Mouse (Mus musculus) cortical plate, adult 2 months (tissue): ENCODE measurements at regions not wholly inside any gene's neighbourhood (a gene's known extent, or its start where the extent isn't known, plus 50 kb on each side); places are given as distances from the start of the nearest gene placed in this dataset.

Experiments used
- H3K27ac ChIP-seq: fragments of 200-500 bp; 2 replicates; pipeline ENCODE4 v1.5.1; 2012; ENCODE audit warnings: low read length, control low read depth, inconsistent platforms; ENCODE audit not compliant: insufficient read depth
- H3K4me1 ChIP-seq: fragments of 200-500 bp; 2 replicates; pipeline ENCODE4 v1.6.1; 2011; ENCODE audit warnings: low read length; ENCODE audit not compliant: control insufficient read depth, insufficient read depth
- H3K4me3 ChIP-seq: fragments of 200-500 bp; 2 replicates; pipeline ENCODE4 v1.5.1; 2011; ENCODE audit warnings: mild to moderate bottlenecking, low read length, control low read depth; ENCODE audit not compliant: insufficient read depth
- CTCF ChIP-seq: fragments of 200-500 bp; IDR thresholded peaks from 2 replicates; pipeline ENCODE4 v1.5.1; 2011; ENCODE audit warnings: mild to moderate bottlenecking, control low read depth, low read length; ENCODE audit not compliant: insufficient read depth; ENCODE audit errors: extremely low read depth
- POLR2A ChIP-seq: fragments of 200-500 bp; IDR thresholded peaks from 2 replicates; pipeline ENCODE4 v1.6.1; 2011; ENCODE audit warnings: mild to moderate bottlenecking, low read length, control low read depth; ENCODE audit not compliant: insufficient read depth; ENCODE audit errors: extremely low read depth

GRCm38 (mm10) chr10:96804030-96804784 is 187.4 kb downstream of the Btg1 start:
- H3K27ac ChIP-seq: no peak overlapping the region
- H3K4me3 ChIP-seq: no peak overlapping the region
- no peaks in the 10 kb centered on the region for H3K4me1 ChIP-seq
- TF ChIP-seq POLR2A (no peak), CTCF (no peak)

- Histone ChIP-seq H3K4me3 (no peak overlapping the region), H3K27ac (no peak overlapping the region), H3K4me1 (no peaks in the 10 kb centered on the region)
- no peak for TF ChIP-seq CTCF
Observed at GRCm38 (mm10) chr10:96806579-96806978, 189.8 kb downstream of the Btg1 start.

- Histone ChIP-seq H3K4me1 (no peaks in the 10 kb centered on the region), H3K4me3 (no peak overlapping the region), H3K27ac (no peak overlapping the region)
- TF ChIP-seq CTCF (no peak), POLR2A (no peak)
Observed at GRCm38 (mm10) chr10:96821852-96822251, 205.0 kb downstream of the Btg1 start.

- TF ChIP-seq CTCF: no peak
- no peak for TF ChIP-seq POLR2A
- no peak overlapping the region for H3K4me3 ChIP-seq
- H3K27ac ChIP-seq: no peak overlapping the region
- H3K4me1 ChIP-seq: no peaks in the 10 kb centered on the region
Observed at GRCm38 (mm10) chr10:96822344-96823335, 205.8 kb downstream of the Btg1 start.

GRCm38 (mm10) chr10:96826234-96826788 is 209.5 kb downstream of the Btg1 start:
- TF ChIP-seq CTCF (no peak), POLR2A (no peak)
- H3K27ac ChIP-seq: no peak overlapping the region
- no peaks in the 10 kb centered on the region for H3K4me1 ChIP-seq
- H3K4me3 ChIP-seq: no peak overlapping the region

DNA sequence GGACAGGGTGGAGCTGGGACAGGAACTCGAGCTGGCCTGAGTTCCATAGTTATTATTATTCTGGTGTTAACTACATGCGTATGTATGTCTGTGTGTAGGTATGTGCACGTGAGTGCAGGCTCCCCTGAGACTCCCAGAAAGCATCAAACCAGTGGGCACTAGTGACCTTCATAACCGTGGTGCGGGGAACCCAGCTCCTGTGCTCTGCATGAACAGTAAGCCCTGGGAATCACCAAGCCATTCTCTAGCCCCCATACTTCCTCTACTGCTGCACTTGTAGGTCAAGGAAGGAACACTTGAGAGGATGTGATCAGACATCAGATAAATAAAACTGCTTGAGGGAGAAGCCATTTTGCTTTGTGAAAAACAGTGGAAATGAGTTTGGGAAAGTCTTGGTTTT is 211.2 kb downstream of the Btg1 start:
- no peak overlapping the region for H3K4me3 ChIP-seq
- TF ChIP-seq POLR2A: no peak
- no peak for TF ChIP-seq CTCF
- no peaks in the 10 kb centered on the region for H3K4me1 ChIP-seq
- no peak overlapping the region for H3K27ac ChIP-seq

DNA sequence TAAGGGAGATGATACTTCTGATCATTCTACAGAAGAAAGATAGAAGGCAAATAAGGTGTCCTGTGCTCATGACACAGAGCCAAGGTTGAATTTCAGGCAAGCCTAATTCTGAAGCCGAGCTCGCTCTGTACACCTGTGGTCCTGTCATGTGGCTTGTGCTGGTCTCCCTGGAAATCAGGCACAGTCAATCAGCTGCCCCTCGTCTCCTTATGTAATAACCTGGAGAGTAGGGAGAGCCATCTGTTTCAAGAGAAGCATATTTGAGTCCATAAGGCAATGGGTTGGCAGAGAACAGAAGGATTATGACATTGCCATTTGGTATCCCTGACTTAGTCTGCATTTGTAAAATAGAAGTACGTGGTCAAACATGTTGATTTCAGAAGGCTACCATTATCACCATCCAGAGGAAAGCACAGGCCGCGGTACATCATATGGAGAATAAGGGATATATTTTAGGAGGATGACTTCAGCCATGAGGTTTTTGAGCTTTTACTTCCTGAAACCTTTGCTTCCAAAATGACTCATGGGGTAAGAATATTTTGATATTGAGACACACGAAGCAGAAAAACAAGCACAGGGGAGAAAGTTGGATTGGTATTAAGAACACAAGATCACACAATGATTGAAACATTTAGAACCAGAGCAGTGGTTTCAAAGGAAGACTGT is 211.9 kb downstream of the Btg1 start:
- no peaks in the 10 kb centered on the region for H3K4me1 ChIP-seq
- no peak overlapping the region for H3K4me3 ChIP-seq
- TF ChIP-seq POLR2A: no peak
- no peak for TF ChIP-seq CTCF
- no peak overlapping the region for H3K27ac ChIP-seq

GRCm38 (mm10) chr10:96831071-96831470 is 214.3 kb downstream of the Btg1 start:
- TF ChIP-seq POLR2A: no peak
- TF ChIP-seq CTCF: no peak
- Histone ChIP-seq H3K27ac (no peak overlapping the region), H3K4me3 (no peak overlapping the region), H3K4me1 (no peaks in the 10 kb centered on the region)

DNA sequence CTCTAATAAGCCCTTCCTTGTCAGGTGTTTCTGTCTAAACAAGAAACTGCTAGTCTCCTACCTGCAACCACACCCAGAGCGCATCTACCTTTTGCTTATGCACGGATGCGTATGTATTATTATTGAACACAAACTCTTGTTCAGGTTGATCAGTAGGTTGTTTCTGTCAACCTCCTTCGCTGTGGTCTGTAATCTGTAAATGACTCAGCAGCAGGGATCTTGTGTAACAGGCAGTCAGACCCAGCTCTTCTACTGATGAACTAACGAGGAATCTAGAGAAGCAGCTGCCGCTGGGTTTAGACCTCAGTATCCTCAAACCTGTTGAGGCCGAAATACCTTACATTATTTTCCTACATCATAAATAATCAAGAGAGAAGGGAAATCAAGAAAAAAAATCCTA is 220.4 kb downstream of the Btg1 start:
- TF ChIP-seq POLR2A (no peak), CTCF (no peak)
- H3K27ac ChIP-seq: no peak overlapping the region
- H3K4me1 ChIP-seq: no peaks in the 10 kb centered on the region
- H3K4me3 ChIP-seq: no peak overlapping the region

DNA sequence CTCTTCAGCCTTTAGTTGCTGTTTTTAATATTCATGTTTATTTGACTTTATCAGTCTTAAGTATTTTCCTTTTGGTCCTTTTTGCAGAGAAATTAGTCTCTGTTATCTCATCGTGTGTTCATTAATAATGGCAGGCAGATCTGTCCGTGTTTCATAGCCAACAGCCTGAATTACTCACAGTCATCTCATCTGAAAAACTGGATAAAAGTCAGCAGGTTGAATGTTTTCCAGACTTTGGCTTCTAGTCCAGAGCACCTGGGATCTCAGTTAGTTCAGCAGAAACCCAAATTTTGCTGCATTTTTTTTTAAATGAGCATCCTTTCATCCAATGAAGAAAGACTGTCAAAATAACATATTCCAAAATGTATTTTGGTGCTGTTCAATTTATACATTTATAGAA is 224.3 kb downstream of the Btg1 start:
- Histone ChIP-seq H3K4me1 (no peaks in the 10 kb centered on the region), H3K27ac (no peak overlapping the region)
- TF ChIP-seq CTCF: no peak

More for the DNA sequence above, 224.3 kb downstream of the Btg1 start:
- H3K4me3 ChIP-seq: no peak overlapping the region
